Mouse (Mus musculus) B cell, adult 2 months (primary cell): ENCODE data around the gene Dram1.
"Not testable (repeated sequence)": the region's sequence is repeated elsewhere in the genome, so short reads cannot be mapped to it uniquely, and the experiment has no call there.

Experiments used
- DNase-seq, 2 experiments: peaks; one replicate each; pipeline ENCODE4 v3.0.0; 2022

Gene Dram1

GRCm38 (mm10) chr10:88385290-88385689, 6.4 kb upstream of the Dram1 start:
- DNase-seq: no peak

- no peak for DNase-seq
These were observed 5.2 kb upstream of the Dram1 start for GRCm38 (mm10) chr10:88384081-88384480.

GRCm38 (mm10) chr10:88383479-88383878, 4.6 kb upstream of the Dram1 start:
- no peak for DNase-seq

GRCm38 (mm10) chr10:88382009-88382408, 3.1 kb upstream of the Dram1 start:
- no peak for DNase-seq

- DNase-seq: no peak
These were observed 2.4 kb upstream of the Dram1 start for GRCm38 (mm10) chr10:88381286-88381685.

GRCm38 (mm10) chr10:88380430-88381060, 1.7 kb upstream of the Dram1 start:
- DNase-seq: no peak

GRCm38 (mm10) chr10:88380002-88380401, 1.1 kb upstream of the Dram1 start:
- no peak for DNase-seq

- no peak for DNase-seq
These were observed 1.2 kb downstream of the Dram1 start for GRCm38 (mm10) chr10:88377666-88378065.

GRCm38 (mm10) chr10:88376770-88377169, 2.1 kb downstream of the Dram1 start:
- peak; percentile 94 for DNase-seq

GRCm38 (mm10) chr10:88374984-88375383, 3.9 kb downstream of the Dram1 start:
- no peak for DNase-seq

- DNase-seq: not testable (repeated sequence)
These were observed 5.9 kb downstream of the Dram1 start for GRCm38 (mm10) chr10:88372945-88373344.

- no peak for DNase-seq
These were observed 6.4 kb downstream of the Dram1 start for GRCm38 (mm10) chr10:88372436-88372835.

- DNase-seq: peak; percentile 69
These were observed 7.1 kb downstream of the Dram1 start for GRCm38 (mm10) chr10:88371793-88372192.

GRCm38 (mm10) chr10:88369233-88369632, 9.6 kb downstream of the Dram1 start:
- no peak for DNase-seq

GRCm38 (mm10) chr10:88364221-88364620, 14.7 kb downstream of the Dram1 start:
- DNase-seq: no peak

- DNase-seq: no peak
These were observed 16.7 kb downstream of the Dram1 start for GRCm38 (mm10) chr10:88362218-88362617.

GRCm38 (mm10) chr10:88356983-88357559, 21.8 kb downstream of the Dram1 start:
- DNase-seq: peak; percentile 80 to 81

- no peak for DNase-seq
These were observed 22.5 kb downstream of the Dram1 start for GRCm38 (mm10) chr10:88356114-88356982.

GRCm38 (mm10) chr10:88354599-88354998, 24.3 kb downstream of the Dram1 start:
- DNase-seq: no peak

GRCm38 (mm10) chr10:88352549-88352948, 26.3 kb downstream of the Dram1 start:
- DNase-seq: no peak

- no peak for DNase-seq
These were observed 27.3 kb downstream of the Dram1 start for GRCm38 (mm10) chr10:88351411-88352103.

- DNase-seq: no peak
These were observed 28.2 kb downstream of the Dram1 start for GRCm38 (mm10) chr10:88350687-88351086.

GRCm38 (mm10) chr10:88349800-88350199, 29.1 kb downstream of the Dram1 start:
- DNase-seq: no peak
